Mouse (Mus musculus) monocyte, adult 5-6 weeks (primary cell): ENCODE measurements around the gene Slc16a9. TPM values are rescaled to one million over a fixed set of nuclear protein-coding genes. Genes with fewer than 3 reads are reported as not detected.

Experiments used
- ATAC-seq: fragments of 153-309, 156-312 bp; replicated peaks from 2 replicates; pipeline ENCODE4 v1.8.0; 2017; ENCODE audit warnings: mild to moderate bottlenecking; ENCODE audit not compliant: low TSS enrichment, insufficient number of reproducible peaks, severe bottlenecking, poor library complexity, low FRiP score
- total RNA-seq: library from RNA; stranded (forward); fragments of 200-1000, 200-491, 200-594 nt; gene quantifications from 3 replicates; pipeline ENCODE4 v1.2.3, GENCODE M21; 2017

The Slc16a9 gene
- total RNA-seq, 1 experiment from 2014 or later, result not detected

DNA sequence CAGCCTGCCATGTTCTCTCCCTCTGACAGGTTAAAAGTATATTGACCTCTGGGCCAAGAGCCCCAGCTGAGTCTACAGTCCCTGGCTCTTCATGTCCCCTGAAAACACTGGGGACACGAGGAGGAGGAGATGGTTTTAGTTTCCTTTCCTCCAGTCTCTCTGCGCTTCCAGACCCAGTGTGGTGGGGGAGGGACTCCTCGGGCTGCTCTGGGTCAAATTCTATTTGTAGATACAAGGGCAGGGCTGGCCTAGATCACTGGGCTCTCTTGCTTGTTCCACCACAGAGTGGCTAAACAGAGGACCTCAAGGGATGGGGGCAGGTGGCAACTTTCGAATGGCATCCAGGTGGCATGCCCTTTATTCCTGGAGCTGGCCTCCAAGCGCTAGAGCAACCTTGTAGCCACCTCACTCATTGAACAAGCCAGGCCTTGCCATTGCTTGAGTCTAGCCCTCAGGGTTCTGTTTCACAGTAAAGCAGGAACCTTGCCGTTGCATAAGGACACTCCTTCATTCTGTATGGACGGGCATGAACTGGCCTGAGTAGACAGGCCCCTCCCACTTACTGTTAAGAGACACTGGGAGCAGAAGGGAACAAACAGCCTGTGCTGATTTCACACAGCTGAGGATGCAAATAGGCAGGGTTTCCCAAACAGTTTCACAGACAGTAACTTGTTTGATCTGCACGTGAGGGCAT is 2.0 kb upstream of the Slc16a9 start:
- no peak for ATAC-seq

DNA sequence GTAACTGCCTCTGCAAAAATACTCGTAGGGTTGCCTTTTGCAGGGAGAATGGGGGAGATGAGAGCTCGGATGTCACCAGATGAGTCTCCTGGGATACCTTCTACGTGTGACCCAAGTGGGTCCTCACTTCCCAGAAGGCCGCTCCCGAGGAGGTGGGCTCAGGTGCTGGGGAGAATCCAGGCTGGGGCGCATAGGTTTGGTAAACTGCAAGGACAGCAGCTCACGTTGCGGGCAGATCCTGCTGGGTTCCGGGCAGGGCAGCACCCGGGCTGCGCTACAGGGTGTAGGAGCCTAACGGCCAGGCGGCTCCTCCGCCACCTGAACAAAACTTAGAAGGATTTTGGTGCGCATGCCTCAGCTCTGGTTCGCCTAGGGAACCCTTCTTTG is 652 bp downstream of the Slc16a9 start:
- ATAC-seq, result no peak

DNA sequence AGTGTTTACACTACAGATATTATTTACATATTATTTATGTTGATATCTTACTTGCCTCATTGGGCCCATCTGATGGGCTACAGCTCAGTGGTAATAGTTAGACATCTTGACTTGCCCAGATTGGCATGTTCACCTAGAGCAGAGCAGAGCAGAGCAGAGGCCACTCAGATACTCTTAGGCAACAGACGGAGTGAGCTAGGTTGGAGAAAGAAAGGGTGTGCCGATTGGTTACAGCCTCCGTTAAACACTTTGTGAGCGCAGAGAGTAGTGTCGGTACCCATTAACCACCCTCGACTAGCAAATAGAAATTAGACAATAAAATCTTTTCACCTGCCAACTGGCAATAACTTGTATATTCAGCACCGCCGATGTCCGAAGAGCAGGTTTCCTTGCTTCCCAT is 1.2 kb downstream of the Slc16a9 start:
- no peak for ATAC-seq

DNA sequence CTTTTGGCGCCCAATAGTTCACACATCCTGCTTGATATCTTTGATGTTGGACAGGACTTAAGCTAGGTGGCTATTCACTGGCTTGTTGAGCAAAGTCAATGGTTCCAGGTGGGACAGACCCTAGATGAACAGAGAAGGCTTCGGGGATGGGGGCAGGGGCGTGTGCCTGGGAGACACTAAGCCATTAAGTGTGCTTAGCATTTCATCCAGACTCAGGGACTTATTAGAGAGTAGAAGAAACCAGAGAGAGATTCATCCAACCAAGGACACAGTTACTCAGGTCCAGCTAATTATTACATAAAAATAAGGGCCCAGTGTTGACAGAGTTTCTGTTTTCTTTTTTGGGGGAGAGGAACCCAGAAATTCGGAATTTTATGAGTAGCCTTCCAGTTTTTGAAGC is 5.5 kb downstream of the Slc16a9 start:
- no peak for ATAC-seq

DNA sequence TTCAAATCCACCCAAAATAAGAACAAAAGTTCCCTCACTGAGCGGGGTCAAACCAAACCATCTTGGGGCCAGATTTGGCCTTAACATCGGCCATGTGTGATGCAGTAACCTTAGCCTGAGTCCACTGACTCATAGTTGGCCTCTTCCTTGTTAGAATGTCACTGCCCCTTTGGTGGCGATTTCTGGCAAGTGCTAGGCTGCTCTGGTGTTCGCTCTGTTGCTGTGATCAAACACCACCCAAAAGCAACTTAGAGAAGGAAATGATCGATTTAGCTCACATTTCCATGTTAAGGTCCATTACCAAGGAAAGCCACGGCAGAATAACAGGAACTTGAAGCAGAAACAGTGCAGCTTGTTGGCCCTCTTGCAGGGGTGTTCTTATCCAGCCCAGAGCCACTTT is 5.9 kb downstream of the Slc16a9 start:
- no peak for ATAC-seq

DNA sequence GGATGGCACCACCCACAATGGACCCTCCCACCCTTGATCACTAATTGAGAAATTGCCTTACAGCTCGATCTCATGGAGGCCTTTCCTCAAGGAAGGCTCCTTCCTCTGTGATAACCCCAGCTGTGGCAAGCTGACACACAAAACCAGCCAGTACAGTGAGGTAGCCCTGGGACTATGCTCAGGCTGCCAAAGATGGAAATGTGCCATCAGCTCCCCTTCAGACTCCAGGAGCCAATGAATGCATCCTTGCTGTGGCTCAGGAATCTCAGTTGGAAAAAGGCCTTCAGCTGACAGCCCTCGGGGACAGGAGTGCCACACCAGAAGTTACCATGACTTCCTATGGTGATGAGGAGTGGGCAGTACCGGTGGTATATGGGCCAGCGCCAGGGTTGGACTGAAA is 9.8 kb downstream of the Slc16a9 start:
- ATAC-seq, result no peak

DNA sequence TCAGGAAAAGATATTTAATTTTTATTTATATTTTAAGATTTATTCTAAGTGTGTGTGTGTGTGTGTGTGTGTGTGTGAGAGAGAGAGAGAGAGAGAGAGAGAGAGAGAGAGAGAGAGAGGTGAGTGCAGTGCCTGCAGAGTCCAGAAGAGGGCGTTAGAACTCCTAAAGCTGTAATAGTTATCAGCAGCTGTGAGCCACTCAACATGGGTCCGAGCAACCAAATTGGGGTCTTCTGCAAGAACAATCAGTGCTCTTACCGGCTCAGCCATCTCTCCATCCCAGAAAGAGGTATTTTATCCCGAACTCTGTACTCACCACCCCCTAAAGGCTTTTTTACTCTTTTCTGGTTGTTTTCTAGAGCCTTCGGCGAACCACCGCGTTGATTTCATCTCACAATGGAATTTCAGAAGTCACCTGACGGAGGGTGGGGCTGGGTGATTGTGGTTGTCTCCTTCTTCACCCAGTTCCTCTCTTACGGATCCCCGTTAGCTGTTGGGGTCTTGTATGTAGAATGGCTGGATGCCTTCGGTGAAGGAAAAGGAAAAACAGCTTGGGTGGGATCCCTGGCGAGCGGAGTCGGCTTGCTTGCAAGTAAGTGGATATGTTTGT is 10.8 kb downstream of the Slc16a9 start:
- ATAC-seq, result no peak

DNA sequence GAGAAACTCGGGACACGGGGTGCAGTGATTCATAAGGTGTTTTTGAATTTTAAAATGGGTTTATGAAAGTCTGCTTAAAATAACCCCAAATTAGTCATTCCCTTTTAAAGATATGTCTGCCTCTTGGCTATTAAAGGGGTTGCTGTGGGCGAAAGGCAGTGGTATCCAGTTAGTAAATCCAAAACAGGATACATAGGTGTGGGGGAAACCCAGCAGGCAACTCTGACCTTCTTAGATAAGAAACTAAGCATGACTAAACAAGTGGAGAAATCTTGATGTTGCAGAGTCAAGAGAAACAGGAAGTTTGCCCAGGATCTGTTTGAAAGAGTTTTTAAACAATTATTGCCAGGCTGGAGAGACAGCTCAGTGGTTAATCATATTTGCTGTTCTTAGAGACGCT is 12.1 kb downstream of the Slc16a9 start:
- ATAC-seq, result no peak

DNA sequence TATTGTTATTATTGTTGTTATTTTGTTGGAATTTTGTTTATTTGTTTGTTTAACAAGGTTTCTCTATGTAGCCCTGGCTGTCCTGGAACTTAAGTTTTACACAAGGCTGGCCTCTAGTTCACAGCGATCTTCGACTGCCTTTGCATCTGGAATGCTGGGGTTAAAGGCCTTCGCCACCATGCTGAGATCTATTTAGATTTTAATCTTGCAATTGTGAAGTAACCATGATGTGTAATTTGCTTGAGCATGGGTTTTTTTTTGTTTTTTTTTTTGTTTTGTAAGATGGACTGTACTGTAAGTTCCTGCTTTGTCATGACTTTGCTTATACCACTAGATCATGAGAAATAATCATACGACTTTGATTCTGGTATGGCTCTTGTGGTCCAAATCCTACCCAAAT is 16.0 kb downstream of the Slc16a9 start:
- ATAC-seq, result no peak

DNA sequence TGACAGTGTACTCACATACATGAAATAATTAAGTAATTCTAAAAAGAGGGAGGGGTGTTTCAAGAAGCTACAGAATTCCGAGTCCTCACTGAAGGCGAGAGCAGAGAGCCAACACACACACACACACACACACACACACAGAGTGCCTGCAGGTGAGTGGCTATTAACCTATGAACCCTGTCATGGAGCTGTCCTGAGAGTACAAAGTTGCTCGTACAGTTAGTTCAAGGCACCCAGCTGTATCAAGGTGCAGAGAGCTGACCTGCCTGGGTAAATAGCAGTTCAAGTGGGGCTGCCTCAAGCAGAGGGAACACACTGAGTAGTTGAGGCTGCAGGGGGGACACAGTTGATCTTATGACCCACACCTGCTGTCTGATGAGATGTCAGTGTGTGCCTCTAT is 17.2 kb downstream of the Slc16a9 start:
- no peak for ATAC-seq

DNA sequence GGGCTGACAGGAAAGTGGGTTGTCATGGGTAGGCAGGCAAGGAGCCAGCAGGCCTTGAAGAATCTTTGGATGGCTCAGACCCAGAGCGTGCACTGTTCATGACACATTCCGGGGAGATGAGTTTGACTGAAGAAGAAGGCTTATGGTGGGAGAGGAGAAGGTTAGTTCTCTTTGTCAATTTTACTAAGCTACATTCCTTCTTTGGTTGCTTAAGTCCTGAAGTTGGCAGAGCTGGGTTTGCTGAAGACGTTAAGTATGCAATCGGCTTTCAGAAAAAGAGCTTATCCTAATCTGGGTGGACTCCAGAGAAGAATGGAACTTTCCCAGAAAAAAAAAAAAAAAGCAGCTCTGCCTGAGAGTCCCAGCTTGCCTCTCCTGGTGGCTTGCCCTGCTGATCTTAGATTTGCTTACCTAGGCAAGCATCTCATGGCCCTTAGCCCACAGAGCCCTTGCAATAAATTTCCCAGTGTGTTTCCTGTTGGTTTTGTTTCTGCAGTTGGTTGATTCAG is 18.8 kb downstream of the Slc16a9 start:
- no peak for ATAC-seq

DNA sequence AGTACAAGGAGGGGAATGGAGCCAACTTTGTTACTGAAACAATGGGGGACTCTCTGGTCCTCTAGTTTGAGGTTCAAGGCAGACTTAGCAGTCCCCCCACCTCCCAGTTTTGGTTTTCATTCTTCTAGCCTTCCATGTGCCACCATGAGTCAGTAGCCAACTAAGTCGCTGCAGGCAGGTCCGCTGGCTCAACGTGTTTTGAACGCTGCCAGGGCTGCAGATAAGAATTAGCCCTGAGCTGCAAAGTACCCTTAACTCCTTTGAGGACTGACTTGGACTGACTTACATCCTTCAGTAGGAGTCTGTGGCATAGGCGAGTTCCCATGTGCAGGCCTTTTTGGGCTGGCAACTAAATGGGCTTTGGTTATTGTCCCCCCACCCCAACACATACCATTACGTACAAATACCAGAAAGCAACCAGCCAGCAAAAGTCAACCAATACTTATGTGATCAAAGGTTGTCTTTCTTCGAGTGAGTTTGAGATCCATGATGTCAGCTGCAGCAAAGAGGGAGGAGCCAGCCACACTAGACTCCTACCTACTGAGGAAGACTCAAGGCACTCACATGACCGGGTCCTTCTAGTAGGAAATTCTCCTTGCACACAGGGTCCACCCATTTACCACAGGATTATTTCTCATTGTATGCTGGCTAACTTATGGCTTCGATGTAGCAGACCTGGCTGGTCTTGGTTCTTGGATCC is 19.6 kb downstream of the Slc16a9 start:
- no peak for ATAC-seq

DNA sequence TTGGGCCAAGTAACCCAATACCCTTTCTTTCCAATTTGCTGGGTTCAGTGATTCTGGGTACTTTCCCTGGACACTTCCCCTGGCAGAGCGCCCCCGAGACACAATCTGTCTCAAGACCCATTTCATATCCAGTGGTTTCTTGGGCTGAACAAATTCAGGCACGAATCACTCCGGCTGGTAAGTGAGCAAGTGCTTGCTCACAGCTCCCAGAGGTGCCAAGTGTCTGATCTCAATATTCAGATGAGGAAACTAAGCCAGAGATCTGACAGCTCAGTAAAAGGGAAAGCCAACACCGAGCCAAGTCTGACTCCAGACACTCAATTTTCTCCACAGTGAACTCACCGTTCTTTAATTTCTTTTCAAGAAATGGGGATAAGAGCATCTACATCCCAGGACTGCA is 21.6 kb downstream of the Slc16a9 start:
- ATAC-seq, result no peak

DNA sequence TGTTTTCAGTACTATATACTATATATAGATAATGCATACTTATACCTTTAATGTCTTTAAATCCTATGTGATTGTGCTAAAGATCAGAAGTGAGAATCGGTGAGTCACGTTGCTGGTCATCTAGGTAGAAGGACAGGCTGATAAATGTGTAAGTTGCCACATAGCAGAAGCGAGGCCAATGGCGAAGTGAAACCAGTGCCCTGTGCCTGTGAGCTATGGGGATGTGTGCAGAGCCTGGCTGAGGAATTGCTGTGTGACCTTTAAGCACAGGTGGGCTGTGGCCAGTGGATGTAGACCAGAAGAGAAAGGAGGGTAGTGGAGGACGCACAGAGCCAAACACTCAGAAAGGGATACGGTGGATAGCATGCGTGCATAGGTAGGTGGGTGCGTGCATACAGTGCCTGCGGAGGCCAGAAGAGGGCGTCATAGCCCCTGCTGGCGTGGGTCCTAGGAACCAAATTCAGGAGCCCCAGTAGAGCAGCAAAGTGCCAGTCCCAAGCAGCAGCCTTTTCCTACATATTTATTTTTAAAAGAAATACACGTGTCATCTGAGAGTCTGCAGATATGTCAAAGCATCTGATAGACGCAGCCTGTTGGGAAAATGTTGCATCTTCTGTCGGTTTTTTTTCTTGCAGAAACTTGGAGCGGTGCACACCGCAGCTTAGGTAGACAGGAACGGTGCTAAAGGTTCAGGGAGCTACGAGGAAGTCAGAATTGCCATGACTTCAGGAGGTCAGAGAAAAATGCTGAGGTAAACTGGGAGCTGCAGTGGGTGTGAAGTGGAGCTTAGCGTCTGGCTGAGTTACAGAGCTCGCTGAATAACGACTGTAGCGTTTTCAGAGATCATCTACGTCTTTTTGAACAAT is 23.9 kb downstream of the Slc16a9 start:
- ATAC-seq, result no peak

DNA sequence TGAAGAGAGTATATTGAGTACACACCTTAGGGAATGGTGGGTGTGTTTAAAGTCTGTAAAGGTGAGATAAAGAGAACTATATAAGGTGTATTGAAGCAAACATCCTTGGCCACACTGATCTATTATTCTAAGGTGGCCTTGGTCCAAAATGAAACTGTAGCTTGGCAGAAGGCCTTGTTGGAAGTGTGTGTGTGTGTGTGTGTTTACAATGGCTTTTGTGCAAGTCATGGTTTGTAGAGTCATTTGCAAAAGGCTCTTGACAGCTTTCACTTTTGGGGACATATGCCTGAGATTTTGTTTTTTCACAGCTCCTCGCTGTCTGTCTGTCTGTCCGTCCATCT is 24.5 kb downstream of the Slc16a9 start:
- no peak for ATAC-seq

DNA sequence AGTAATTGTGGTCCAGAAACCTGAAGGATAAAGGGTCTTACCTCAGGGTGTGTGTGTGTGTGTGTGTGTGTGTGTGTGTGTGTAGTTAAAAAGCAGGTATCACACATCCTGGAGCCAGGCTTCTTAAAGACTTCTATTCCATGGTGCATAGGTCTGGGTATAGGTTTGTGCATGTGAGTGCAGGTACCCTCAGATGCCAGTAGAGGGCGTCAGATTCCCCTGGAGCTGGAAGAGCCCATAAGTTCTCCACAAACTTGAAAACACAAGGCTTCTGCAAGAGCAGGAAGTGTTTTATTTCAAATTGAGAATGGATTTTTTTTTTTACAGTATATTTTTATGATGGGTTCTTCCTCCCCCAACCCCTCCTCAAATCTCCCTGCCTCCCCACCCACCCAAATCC is 31.8 kb downstream of the Slc16a9 start:
- ATAC-seq, result no peak

DNA sequence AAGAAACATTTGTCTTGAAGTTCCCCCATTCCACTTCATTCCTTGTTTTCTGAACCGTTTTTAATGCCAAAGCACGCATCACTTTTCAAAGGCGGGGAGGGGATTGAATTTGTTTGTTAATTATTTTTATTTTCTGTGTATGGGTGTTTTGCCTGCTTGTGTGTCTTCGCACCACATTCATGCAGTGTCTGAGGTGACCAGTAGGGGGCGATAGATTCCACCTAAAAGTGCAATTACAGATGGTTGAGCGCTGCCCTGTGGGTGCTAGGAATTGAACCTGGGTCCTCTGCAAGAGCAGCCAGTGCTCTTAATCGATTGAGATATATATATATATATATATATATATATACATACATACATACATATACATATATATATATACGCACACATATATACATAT is 34.4 kb downstream of the Slc16a9 start:
- ATAC-seq, result no peak

DNA sequence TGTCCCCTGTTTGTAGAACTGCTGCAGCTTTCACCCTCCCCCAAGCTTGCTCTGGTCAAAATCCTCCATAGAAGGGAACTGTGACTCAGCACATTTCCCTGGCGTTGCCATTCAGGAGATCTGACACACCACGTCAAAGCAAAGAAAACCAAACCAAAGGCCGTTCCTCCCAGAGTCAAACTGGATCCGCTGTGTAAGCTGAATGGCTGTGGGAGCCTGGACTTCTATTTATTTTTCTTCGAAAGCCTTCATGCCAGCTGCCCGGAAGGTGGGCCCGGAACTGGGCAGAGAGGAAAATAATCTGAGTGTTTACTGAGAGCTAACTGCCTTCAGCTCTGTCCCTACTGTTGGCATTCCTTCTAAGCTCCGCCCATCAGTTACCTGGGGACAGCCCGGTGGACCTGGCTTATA is 42.9 kb downstream of the Slc16a9 start:
- ATAC-seq, result no peak
